Mouse (Mus musculus) neural tube, embryonic 12.5 days (tissue): ENCODE measurements around the gene Pa2g4. TPM values are rescaled to one million over a fixed set of nuclear protein-coding genes. Genes with fewer than 3 reads are reported as not detected.
"Not testable (repeated sequence)": the region's sequence is repeated elsewhere in the genome, so short reads cannot be mapped to it uniquely, and the experiment has no call there.

Experiments used
- ATAC-seq: fragments of 200-750 bp; cut with Nextera tagmentation; 2 replicates; pipeline ENCODE4 v1.8.0; 2017; ENCODE audit warnings: low read depth, mild to moderate bottlenecking, moderate TSS enrichment, moderate library complexity; ENCODE audit not compliant: low FRiP score
- H3K27ac ChIP-seq: fragments of 300-500 bp; sonication (generic); 2 replicates; pipeline ENCODE4 v1.5.1; 2016
- H3K27me3 ChIP-seq: fragments of 300-500 bp; sonication (generic); replicated peaks from 2 replicates; pipeline ENCODE4 v1.6.1; 2016; ENCODE audit warnings: mild to moderate bottlenecking
- H3K36me3 ChIP-seq: fragments of 300-500 bp; sonication (generic); 2 replicates; pipeline ENCODE4 v1.6.1; 2016; ENCODE audit warnings: mild to moderate bottlenecking
- H3K4me1 ChIP-seq: fragments of 300-500 bp; sonication (generic); 2 replicates; pipeline ENCODE4 v1.6.1; 2016
- H3K4me2 ChIP-seq: fragments of 300-500 bp; sonication (generic); replicated peaks from 2 replicates; pipeline ENCODE4 v1.6.1; 2016; ENCODE audit warnings: mild to moderate bottlenecking
- H3K4me3 ChIP-seq: fragments of 300-500 bp; sonication (generic); 2 replicates; pipeline ENCODE4 v1.5.1; 2016
- H3K9ac ChIP-seq: fragments of 300-500 bp; sonication (generic); 2 replicates; pipeline ENCODE4 v1.6.1; 2016; ENCODE audit warnings: mild to moderate bottlenecking
- H3K9me3 ChIP-seq: fragments of 300-500 bp; sonication (generic); 2 replicates; pipeline ENCODE4 v1.6.1; 2016; ENCODE audit warnings: mild to moderate bottlenecking
- WGBS: fragments of 180-500 bp; shearing (Covaris S2); methylation state at CpG from one replicate; pipeline ENCODE4 v1.1.7; 2016; 5-methylcytosine and 5-hydroxymethylcytosine counted together
- polyA plus RNA-seq: library from polyadenylated mRNA; unstranded; fragments of >200 nt; fragmentation: Nextera tagmentation; extraction: Ambion mirVana; gene quantifications from 2 replicates; pipeline ENCODE4 v1.2.1, GENCODE M21; 2016

Pa2g4 gene
- polyA plus RNA-seq, 1 experiment from 2014 or later, result 156 TPM

DNA sequence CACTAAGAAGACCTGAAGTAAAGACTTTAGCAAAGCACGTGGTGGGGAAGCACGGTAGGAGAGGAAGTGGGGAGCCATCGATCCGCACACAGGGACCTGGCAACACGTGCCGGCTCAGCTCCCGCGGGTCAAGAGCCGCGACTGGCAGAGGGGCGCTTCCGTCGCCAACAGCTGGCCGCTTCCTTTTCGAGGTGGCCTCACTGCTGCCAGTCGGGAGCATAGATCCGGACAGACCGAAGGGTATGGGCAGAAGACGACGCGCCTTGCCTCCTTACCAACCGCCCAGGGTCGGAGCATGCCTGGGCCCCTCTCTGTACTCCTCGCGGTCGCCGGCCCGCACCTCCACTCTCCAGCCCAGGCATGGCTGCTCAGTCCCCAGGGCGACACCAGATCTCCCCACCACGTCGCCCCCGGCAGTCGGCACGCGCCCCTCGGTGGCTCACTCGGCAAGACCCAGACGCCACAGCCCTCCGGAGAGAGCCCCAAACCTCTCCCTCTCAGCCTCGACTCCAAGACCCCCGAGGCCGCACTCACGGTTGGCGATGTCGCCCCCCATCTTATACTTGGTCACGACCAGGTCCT, 490 bp downstream of the Pa2g4 start:
- Histone ChIP-seq H3K4me3 (peak overlapping the region; percentile 87), H3K9ac (peak overlapping the region; percentile 83), H3K4me1 (peaks cover 19% of the 10 kb centered on the region), H3K9me3 (no peaks in the 10 kb centered on the region), H3K27ac (peak overlapping the region; percentile 68), H3K27me3 (no peaks in the 10 kb centered on the region), H3K4me2 (peak overlapping the region; percentile 85), H3K36me3 (peaks cover 33% of the 10 kb centered on the region)
- under 1% methylated on average over 46 of the region's 46 CpGs for WGBS
- ATAC-seq, result peak; percentile 60

DNA sequence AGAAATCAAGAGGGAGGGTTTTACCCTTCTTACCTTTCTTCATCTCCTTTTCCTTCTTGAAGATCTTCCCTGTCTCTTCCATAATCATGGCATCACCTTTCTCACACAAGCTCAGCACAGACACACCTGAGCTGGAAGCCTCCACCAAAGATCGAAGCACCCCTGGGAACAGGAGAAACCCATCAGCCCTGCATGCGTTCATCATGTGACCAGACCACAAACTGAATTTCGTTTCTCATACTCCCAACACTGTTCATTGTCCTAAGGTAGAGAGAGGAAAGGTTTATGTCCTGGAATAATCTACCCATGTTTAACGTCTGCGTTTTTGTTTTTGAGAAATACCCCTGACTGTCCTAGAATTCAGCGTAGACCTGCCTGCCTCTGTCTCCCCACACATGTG, 2.2 kb downstream of the Pa2g4 start:
- H3K4me3 ChIP-seq, result no peak overlapping the region
- peak overlapping the region; percentile 85; the same call in 1 of the 2 replicates for H3K4me2 ChIP-seq
- H3K9ac ChIP-seq, result no peak overlapping the region
- no peak overlapping the region for H3K27ac ChIP-seq
- no peaks in the 10 kb centered on the region for H3K27me3 ChIP-seq
- H3K4me1 ChIP-seq, result peaks cover 19% of the 10 kb centered on the region
- no peak for ATAC-seq
- 94% methylated on average over 6 of the region's 6 CpGs for WGBS
- H3K36me3 ChIP-seq, result peaks cover 50% of the 10 kb centered on the region
- H3K9me3 ChIP-seq, result no peaks in the 10 kb centered on the region

DNA sequence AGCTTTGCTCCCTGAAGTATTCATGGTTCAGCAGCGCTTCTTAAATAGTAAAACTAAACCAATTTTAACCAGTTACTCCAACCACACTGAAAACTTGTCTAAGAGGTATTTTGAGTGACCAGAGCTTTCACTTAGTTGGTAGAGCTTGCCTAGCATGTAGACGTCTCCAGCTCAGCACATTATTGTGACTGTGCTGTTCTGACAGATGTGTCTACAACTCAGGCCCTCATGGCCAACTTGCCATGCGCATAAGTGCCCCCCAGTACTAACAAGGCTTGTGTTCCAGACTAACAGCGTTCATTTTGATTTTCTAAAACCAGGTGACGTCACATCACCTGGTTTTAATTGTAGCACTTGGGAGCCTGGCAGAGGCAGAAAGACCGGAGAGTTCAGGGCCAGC, 8.8 kb downstream of the Pa2g4 start:
- WGBS, result 90% methylated on average over 6 of the region's 6 CpGs
- no peak overlapping the region for H3K4me2 ChIP-seq
- H3K36me3 ChIP-seq, result peaks cover 54% of the 10 kb centered on the region
- no peaks in the 10 kb centered on the region for H3K27me3 ChIP-seq
- H3K9me3 ChIP-seq, result no peaks in the 10 kb centered on the region
- no peak overlapping the region for H3K27ac ChIP-seq
- no peak overlapping the region for H3K9ac ChIP-seq
- no peak for ATAC-seq
- no peak overlapping the region for H3K4me3 ChIP-seq
- H3K4me1 ChIP-seq, result no peaks in the 10 kb centered on the region

DNA sequence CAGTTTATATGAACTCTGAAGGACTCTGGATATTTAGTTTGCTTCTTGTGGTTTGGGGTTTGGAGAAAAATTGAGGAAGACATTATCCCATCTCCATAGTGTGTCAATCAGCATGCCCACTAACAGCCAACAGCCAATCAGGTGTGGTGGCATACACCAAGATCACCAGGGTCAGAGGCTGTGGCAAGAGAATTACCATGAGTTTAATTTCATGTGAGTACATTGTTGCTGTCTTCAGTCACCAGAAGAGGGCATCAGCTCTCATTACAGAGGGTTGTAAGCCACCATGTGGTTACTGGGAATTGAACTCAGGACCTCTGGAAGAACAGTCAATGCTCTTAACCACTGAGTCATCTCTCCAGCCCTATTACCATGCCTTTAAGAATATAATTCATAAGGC, 9.5 kb downstream of the Pa2g4 start:
- H3K4me3 ChIP-seq, result no peak overlapping the region
- no peak for ATAC-seq
- H3K27me3 ChIP-seq, result no peaks in the 10 kb centered on the region
- H3K9me3 ChIP-seq, result no peaks in the 10 kb centered on the region
- H3K4me2 ChIP-seq, result no peak overlapping the region
- H3K36me3 ChIP-seq, result peaks cover 47% of the 10 kb centered on the region
- H3K27ac ChIP-seq, result no peak overlapping the region
- H3K4me1 ChIP-seq, result no peaks in the 10 kb centered on the region
- H3K9ac ChIP-seq, result no peak overlapping the region

DNA sequence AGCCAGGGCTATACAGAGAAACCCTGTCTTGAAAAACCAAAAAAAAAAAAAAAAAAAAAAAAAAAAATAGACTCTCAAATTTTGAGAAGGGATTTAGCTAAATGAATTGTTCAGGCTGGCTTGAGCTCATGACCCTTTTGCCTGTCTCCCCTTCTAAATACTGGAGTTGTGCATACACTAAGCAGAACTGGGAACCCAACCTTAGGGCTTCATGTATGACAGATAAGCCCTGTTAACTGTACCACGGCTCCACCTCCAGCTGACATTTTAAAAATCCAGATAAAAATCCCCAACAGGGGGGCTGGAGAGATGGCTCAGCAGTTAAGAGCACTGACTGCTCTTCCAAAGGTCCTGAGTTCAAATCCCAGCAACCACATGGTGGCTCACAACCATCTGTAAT, 10.2 kb downstream of the Pa2g4 start:
- H3K27me3 ChIP-seq, H3K4me1 ChIP-seq, H3K9me3 ChIP-seq, H3K27ac ChIP-seq, H3K4me3 ChIP-seq, ATAC-seq, H3K9ac ChIP-seq, H3K4me2 ChIP-seq: not testable (repeated sequence)
- WGBS, result 97% methylated on average over 1 of the region's 1 CpGs
- peaks cover 40% of the 10 kb centered on the region for H3K36me3 ChIP-seq

DNA sequence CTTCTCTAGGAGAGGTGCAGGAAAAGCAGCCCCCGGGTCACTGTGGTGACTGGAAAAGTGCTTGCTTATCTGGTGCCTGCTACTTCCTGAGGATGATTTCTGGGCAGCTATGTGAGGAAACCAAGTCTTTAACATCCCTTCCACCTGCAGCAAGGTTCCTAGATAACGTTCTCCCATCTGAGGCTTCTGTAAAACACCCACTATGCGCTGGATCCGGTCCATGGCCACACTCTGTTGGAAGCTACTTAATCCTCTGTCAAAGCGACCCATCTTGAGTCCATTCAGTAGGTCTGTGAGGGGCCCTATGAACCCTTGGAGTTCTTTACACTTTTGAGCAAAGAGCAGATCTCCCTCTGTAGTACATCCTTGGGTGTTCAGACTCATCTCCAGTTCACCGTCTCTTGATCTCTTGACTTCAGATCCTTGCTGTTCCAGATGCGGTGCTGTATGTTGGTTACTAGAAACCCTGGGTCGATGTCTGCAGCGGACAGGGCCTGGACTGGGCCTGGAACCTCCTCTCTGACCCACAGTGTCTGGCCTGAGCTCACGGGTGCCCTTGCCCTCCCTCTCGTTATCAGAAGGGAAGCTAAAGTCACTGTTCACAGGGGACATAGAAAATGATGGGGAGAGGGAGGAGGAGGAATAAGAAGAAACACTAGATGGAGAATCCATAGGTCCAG, 15.5 kb downstream of the Pa2g4 start:
- H3K36me3 ChIP-seq, ATAC-seq, H3K9me3 ChIP-seq, H3K4me1 ChIP-seq, H3K27ac ChIP-seq, H3K27me3 ChIP-seq, H3K4me3 ChIP-seq, H3K4me2 ChIP-seq, H3K9ac ChIP-seq: not testable (repeated sequence)
- 91% methylated on average over 11 of the region's 11 CpGs for WGBS

DNA sequence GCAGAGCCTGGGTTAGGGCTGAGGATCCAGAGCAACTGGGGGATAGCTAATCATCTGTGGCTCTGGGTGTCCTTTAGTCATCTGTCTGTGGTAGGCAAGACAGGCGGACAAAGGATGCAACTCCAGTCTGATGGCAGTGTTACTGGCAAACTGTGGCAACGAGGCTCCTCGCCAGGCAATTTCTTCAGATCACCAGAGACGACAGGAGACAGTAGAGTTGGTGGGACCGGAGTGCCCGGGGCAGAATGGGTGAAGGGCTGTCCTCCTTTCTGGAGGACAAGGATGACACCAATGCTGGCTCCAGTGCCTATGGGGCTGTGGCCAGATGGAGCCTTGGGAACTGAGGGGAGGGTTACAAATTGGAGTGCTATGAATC, 16.1 kb downstream of the Pa2g4 start:
- not testable (repeated sequence) for H3K9ac ChIP-seq, H3K27ac ChIP-seq, ATAC-seq, H3K4me1 ChIP-seq, H3K4me3 ChIP-seq, H3K36me3 ChIP-seq, H3K9me3 ChIP-seq, H3K27me3 ChIP-seq
- H3K4me2 ChIP-seq, result peak overlapping the region; percentile 71; the same call in 1 of the 2 replicates
- 71% methylated on average over 6 of the region's 6 CpGs for WGBS

DNA sequence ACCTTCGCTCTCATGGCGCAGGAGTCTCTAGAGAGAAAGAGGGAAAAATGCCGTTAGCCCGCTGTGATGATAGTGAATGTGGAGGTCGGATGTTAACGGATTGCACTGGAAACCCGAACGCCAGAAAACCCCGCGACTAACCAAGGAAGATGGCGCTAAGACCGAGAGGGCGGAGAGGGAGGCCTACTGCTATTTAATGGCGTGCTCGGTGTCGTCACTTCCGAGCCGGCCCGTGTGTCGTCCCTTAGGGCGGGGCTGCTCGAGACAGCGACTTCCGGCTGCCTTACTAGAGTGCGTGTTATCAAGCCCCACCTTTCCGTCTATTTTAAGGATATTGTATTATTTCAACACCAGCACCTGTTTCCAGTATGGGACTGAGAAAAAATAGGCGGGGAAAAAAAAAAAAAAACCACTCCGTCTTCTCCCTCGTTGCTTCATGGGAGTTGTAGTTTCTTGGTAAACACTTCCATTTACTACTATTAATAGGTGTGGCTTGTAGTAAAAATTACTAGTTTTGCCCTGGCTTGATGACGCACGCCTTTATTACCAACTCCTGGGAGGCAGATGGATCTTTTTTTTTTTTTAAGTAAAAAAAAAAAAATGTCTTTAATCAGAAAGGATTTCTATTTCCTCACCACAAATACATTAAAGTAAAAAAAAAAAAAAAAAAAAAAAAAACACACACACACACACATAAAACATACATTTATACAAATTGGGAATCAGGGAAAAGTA, 16.7 kb downstream of the Pa2g4 start, which contains the start of gene Rpl41:
Gene Rpl41 (minus strand): TSS at position 359 of the 735 bp plus-strand sequence.
- Histone ChIP-seq H3K4me2 (peak within 1 kb of the TSS; percentile 71), H3K9ac (peak within 1 kb of the TSS; percentile 76), H3K27ac (peak within 1 kb of the TSS; percentile 85), H3K4me1 (peaks cover 10% of the 10 kb centered on the region; the same call in 1 of the 2 replicates), H3K4me3 (peak within 1 kb of the TSS; percentile 55), H3K36me3 (peaks cover 15% of the 10 kb centered on the region), H3K27me3 (no peaks in the 10 kb centered on the region), H3K9me3 (no peaks in the 10 kb centered on the region)
- ATAC-seq, result peak; percentile 86
- WGBS, result under 1% methylated on average over 31 of the region's 31 CpGs

DNA sequence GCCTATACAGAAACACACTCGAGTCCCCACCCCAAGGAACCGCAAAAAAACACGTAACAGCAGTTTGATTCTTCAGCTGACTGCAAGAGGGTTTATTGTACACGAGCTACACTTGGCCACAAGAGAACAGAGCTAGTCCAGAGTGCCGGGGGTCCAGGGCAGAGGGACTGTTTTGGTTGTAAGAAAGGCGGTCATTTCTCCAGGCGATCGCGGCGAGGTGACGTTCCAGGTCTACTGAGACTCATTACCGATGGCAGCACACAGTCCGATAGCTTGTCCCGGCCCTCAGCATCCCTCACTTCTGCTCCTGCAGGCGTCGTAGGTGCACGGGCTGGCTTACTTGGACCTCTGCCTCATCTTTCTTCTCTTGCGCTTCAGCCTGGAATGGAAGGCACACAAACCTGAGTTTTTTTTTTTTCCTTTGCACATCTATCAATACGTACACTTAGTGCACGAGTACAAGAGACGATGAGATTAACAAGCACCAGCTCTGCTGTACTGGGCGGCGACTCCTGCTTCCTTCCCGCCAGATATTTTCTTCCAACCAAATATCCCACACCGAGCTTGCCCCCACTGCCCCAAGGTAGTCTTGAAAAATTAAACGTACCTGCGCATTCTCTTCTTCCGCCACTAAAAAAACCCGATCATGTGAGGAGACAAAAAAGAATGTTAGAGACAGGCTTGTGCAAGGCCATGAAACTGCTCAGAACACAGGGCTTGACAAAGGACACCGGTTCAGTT, 17.6 kb downstream of the Pa2g4 start:
- H3K4me3 ChIP-seq, result peak overlapping the region; percentile 55
- peaks cover 24% of the 10 kb centered on the region for H3K36me3 ChIP-seq
- H3K9me3 ChIP-seq, ATAC-seq, H3K27me3 ChIP-seq: not testable (repeated sequence)
- H3K4me1 ChIP-seq, result peaks cover 12% of the 10 kb centered on the region; the same call in 1 of the 2 replicates
- under 1% methylated on average over 30 of the region's 30 CpGs for WGBS
- peak overlapping the region; percentile 85 for H3K27ac ChIP-seq
- peak overlapping the region; percentile 76 for H3K9ac ChIP-seq
- H3K4me2 ChIP-seq, result peak overlapping the region; percentile 71

DNA sequence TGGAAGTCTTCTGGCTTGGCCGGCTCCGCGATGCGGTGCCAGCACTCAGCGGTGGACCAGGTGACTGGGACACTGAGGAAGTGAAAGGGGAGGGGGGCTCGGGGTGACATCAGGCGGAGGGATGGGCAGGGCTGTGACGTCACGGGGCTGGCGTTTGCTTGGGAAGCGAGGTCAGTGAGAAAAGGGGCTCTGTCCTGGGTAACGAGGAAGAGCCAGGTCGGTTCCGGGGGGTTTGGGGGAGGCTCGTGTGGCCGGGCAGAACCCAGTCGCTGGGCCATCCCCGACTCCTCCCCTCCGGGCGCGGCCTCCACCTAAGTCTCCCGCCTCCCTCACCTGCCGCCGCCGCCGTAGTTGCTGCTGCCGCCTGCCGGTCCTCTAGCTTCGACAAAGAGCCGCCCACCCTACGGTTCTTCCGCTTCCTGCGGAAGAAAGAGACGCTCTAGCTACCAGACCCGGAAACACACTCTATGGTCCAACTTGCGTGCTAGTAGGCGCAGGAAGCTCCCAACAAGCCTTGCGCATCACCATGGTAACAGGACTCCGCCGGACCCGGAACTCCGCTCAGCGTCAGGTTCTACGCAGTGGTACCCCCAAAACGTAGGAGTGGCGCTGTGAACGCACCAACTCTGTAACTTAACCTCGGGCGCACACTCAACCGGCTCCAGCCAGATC, 18.3 kb downstream of the Pa2g4 start, which contains the start of gene Zc3h10:
Gene Zc3h10 (minus strand): TSS at position 414 of the 672 bp plus-strand sequence.
- Histone ChIP-seq H3K9ac (peak within 1 kb of the TSS; percentile 76), H3K27ac (peak within 1 kb of the TSS; percentile 85), H3K4me1 (peaks cover 12% of the 10 kb centered on the region; the same call in 1 of the 2 replicates), H3K4me2 (peak within 1 kb of the TSS; percentile 71), H3K27me3 (no peaks in the 10 kb centered on the region; the same call in 1 of the 2 replicates), H3K4me3 (peak within 1 kb of the TSS; percentile 55), H3K9me3 (no peaks in the 10 kb centered on the region), H3K36me3 (peaks cover 31% of the 10 kb centered on the region)
- peak; percentile 90 for ATAC-seq
- under 1% methylated on average over 50 of the region's 50 CpGs for WGBS

DNA sequence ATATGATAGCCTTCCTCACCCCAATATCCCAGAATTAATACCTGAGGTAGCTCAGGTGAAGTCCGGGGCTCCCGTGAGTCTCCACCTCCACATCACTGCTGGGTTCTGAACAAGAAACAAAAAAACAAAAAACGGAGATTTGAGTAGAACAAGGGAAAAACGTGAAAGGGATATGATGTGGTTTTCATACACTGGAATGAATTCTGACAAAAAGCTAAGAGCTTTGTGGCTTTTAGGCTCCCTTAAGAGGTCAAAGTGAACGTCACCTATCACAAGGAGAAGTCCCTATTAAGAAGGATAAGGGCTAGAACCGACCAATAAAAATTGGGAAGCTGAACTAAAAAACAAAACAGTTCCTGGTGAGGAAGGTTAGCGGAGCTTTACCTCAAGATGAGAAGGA, 19.0 kb downstream of the Pa2g4 start:
- peaks cover 12% of the 10 kb centered on the region; the same call in 1 of the 2 replicates for H3K4me1 ChIP-seq
- H3K9ac ChIP-seq, result peak overlapping the region; percentile 69
- H3K27me3 ChIP-seq, result no peaks in the 10 kb centered on the region; the same call in 1 of the 2 replicates
- no peaks in the 10 kb centered on the region for H3K9me3 ChIP-seq
- peaks cover 38% of the 10 kb centered on the region for H3K36me3 ChIP-seq
- H3K27ac ChIP-seq, result peak overlapping the region; percentile 79
- H3K4me3 ChIP-seq, result peak overlapping the region; percentile 55
- H3K4me2 ChIP-seq, result peak overlapping the region; percentile 71
- 26% methylated on average over 7 of the region's 7 CpGs for WGBS
- ATAC-seq, result no peak
